Mouse (Mus musculus) midbrain, embryonic 13.5 days (tissue): ENCODE data around the gene Dst. TPM values are rescaled to one million over a fixed set of nuclear protein-coding genes. Genes with fewer than 3 reads are reported as not detected.

Experiments used
- ATAC-seq: fragments of 200-750 bp; cut with Nextera tagmentation; 2 replicates; pipeline ENCODE4 v1.8.0; 2017; ENCODE audit warnings: mild to moderate bottlenecking, moderate TSS enrichment, moderate library complexity
- H3K27ac ChIP-seq: fragments of 300-500 bp; sonication (generic); 2 replicates; pipeline ENCODE4 v1.5.1; 2015; ENCODE audit warnings: inconsistent platforms, mild to moderate bottlenecking, moderate library complexity
- H3K27me3 ChIP-seq: fragments of 300-500 bp; sonication (generic); 2 replicates; pipeline ENCODE4 v1.6.1; 2015; ENCODE audit warnings: mild to moderate bottlenecking, inconsistent platforms
- H3K36me3 ChIP-seq: fragments of 300-500 bp; sonication (generic); 2 replicates; pipeline ENCODE4 v1.6.1; 2015; ENCODE audit warnings: mild to moderate bottlenecking, inconsistent platforms
- H3K4me1 ChIP-seq: fragments of 300-500 bp; sonication (generic); replicated peaks from 2 replicates; pipeline ENCODE4 v1.6.1; 2015; ENCODE audit warnings: inconsistent platforms
- H3K4me2 ChIP-seq: fragments of 300-500 bp; sonication (generic); replicated peaks from 2 replicates; pipeline ENCODE4 v1.6.1; 2015; ENCODE audit warnings: moderate library complexity, mild to moderate bottlenecking, inconsistent platforms
- H3K4me3 ChIP-seq: fragments of 300-500 bp; sonication (generic); replicated peaks from 2 replicates; pipeline ENCODE4 v1.5.1; 2015; ENCODE audit warnings: mild to moderate bottlenecking, inconsistent platforms
- H3K9ac ChIP-seq: fragments of 300-500 bp; sonication (generic); replicated peaks from 2 replicates; pipeline ENCODE4 v1.6.1; 2015; ENCODE audit warnings: mild to moderate bottlenecking, inconsistent platforms
- H3K9me3 ChIP-seq: fragments of 300-500 bp; sonication (generic); 2 replicates; pipeline ENCODE4 v1.6.1; 2016; ENCODE audit warnings: mild to moderate bottlenecking, inconsistent platforms
- WGBS: fragments of 180-500 bp; shearing (Covaris S2); methylation state at CpG from one replicate; pipeline ENCODE4 v1.1.7; 2015; 5-methylcytosine and 5-hydroxymethylcytosine counted together
- polyA plus RNA-seq: library from polyadenylated mRNA; unstranded; fragments of >200 nt; fragmentation: Nextera tagmentation; extraction: Ambion mirVana; gene quantifications from 2 replicates; pipeline ENCODE4 v1.2.1, GENCODE M21; 2015

Dst gene
- polyA plus RNA-seq, 1 experiment from 2014 or later, result 38.3 TPM

GRCm38 (mm10) chr1:34013490-34013889, 105.5 kb downstream of the Dst start:
- Histone ChIP-seq H3K36me3 (no peaks in the 10 kb centered on the region), H3K27ac (no peak overlapping the region), H3K9me3 (no peaks in the 10 kb centered on the region), H3K27me3 (no peaks in the 10 kb centered on the region), H3K4me3 (no peak overlapping the region), H3K4me2 (no peak overlapping the region), H3K9ac (no peak overlapping the region), H3K4me1 (peaks cover 27% of the 10 kb centered on the region)
- ATAC-seq, result no peak
- WGBS, result 78% methylated on average over 5 of the region's 5 CpGs

GRCm38 (mm10) chr1:34016780-34017179, 108.8 kb downstream of the Dst start:
- no peak for ATAC-seq
- 77% methylated on average over 15 of the region's 15 CpGs for WGBS
- Histone ChIP-seq H3K36me3 (no peaks in the 10 kb centered on the region), H3K4me1 (peaks cover 21% of the 10 kb centered on the region), H3K27ac (no peak overlapping the region), H3K9me3 (no peaks in the 10 kb centered on the region), H3K9ac (no peak overlapping the region), H3K4me3 (no peak overlapping the region), H3K27me3 (no peaks in the 10 kb centered on the region), H3K4me2 (no peak overlapping the region)

GRCm38 (mm10) chr1:34017323-34017722, 109.3 kb downstream of the Dst start:
- Histone ChIP-seq H3K4me3 (no peak overlapping the region), H3K27ac (no peak overlapping the region), H3K27me3 (no peaks in the 10 kb centered on the region), H3K36me3 (no peaks in the 10 kb centered on the region), H3K9ac (no peak overlapping the region), H3K4me1 (peaks cover 15% of the 10 kb centered on the region), H3K4me2 (no peak overlapping the region), H3K9me3 (no peaks in the 10 kb centered on the region)
- no peak for ATAC-seq
- WGBS, result 89% methylated on average over 4 of the region's 4 CpGs

GRCm38 (mm10) chr1:34020599-34020998, 112.6 kb downstream of the Dst start:
- no peak for ATAC-seq
- H3K27me3 ChIP-seq, result no peaks in the 10 kb centered on the region
- no peaks in the 10 kb centered on the region for H3K9me3 ChIP-seq
- no peak overlapping the region for H3K4me3 ChIP-seq
- H3K36me3 ChIP-seq, result no peaks in the 10 kb centered on the region
- H3K4me2 ChIP-seq, result no peak overlapping the region
- no peak overlapping the region for H3K9ac ChIP-seq
- 86% methylated on average over 6 of the region's 6 CpGs for WGBS
- no peak overlapping the region for H3K27ac ChIP-seq
- H3K4me1 ChIP-seq, result peaks cover 11% of the 10 kb centered on the region; the same call in 1 of the 2 replicates

- H3K4me1 ChIP-seq, result peaks cover 11% of the 10 kb centered on the region; the same call in 1 of the 2 replicates
- H3K9me3 ChIP-seq, result no peaks in the 10 kb centered on the region
- H3K4me3 ChIP-seq, result no peak overlapping the region
- no peak overlapping the region for H3K9ac ChIP-seq
- 87% methylated on average over 2 of the region's 2 CpGs for WGBS
- no peak overlapping the region for H3K4me2 ChIP-seq
- H3K27ac ChIP-seq, result no peak overlapping the region
- ATAC-seq, result no peak
- H3K27me3 ChIP-seq, result no peaks in the 10 kb centered on the region
- no peaks in the 10 kb centered on the region for H3K36me3 ChIP-seq
Measured at GRCm38 (mm10) chr1:34021574-34021973, 113.5 kb downstream of the Dst start.

- WGBS, result 79% methylated on average over 9 of the region's 9 CpGs
- ATAC-seq, result no peak
- Histone ChIP-seq H3K9ac (no peak overlapping the region), H3K4me1 (peaks cover 11% of the 10 kb centered on the region; the same call in 1 of the 2 replicates), H3K27me3 (no peaks in the 10 kb centered on the region), H3K9me3 (no peaks in the 10 kb centered on the region), H3K4me2 (no peak overlapping the region), H3K4me3 (no peak overlapping the region), H3K27ac (no peak overlapping the region), H3K36me3 (no peaks in the 10 kb centered on the region)
Measured at GRCm38 (mm10) chr1:34023154-34023553, 115.1 kb downstream of the Dst start.

- Histone ChIP-seq H3K9me3 (no peaks in the 10 kb centered on the region), H3K4me2 (no peak overlapping the region), H3K9ac (no peak overlapping the region), H3K36me3 (no peaks in the 10 kb centered on the region), H3K27ac (no peak overlapping the region), H3K4me3 (no peak overlapping the region), H3K4me1 (0 out of 2 replicates have a peak, but pooled peaks cover 3% of the 10 kb centered on the region), H3K27me3 (no peaks in the 10 kb centered on the region)
- no peak for ATAC-seq
- 90% methylated on average over 6 of the region's 6 CpGs for WGBS
Measured at GRCm38 (mm10) chr1:34025879-34026278, 117.9 kb downstream of the Dst start.

GRCm38 (mm10) chr1:34028722-34029121, 120.7 kb downstream of the Dst start:
- WGBS, result 85% methylated on average over 5 of the region's 5 CpGs

GRCm38 (mm10) chr1:34030330-34031021, 122.5 kb downstream of the Dst start:
- H3K4me3 ChIP-seq, result no peak overlapping the region
- H3K9me3 ChIP-seq, result no peaks in the 10 kb centered on the region
- no peak overlapping the region for H3K4me2 ChIP-seq
- no peak overlapping the region for H3K27ac ChIP-seq
- H3K36me3 ChIP-seq, result no peaks in the 10 kb centered on the region
- H3K27me3 ChIP-seq, result no peaks in the 10 kb centered on the region
- no peaks in the 10 kb centered on the region for H3K4me1 ChIP-seq
- no peak overlapping the region for H3K9ac ChIP-seq
- ATAC-seq, result no peak
- 81% methylated on average over 17 of the region's 17 CpGs for WGBS

More at GRCm38 (mm10) chr1:34028722-34029121, 120.7 kb downstream of the Dst start:
- H3K4me2 ChIP-seq, result no peak overlapping the region
- H3K4me1 ChIP-seq, result no peaks in the 10 kb centered on the region
- no peaks in the 10 kb centered on the region for H3K9me3 ChIP-seq
- ATAC-seq, result no peak
- H3K36me3 ChIP-seq, result no peaks in the 10 kb centered on the region
- H3K9ac ChIP-seq, result no peak overlapping the region
- H3K4me3 ChIP-seq, result no peak overlapping the region
- no peaks in the 10 kb centered on the region for H3K27me3 ChIP-seq
- no peak overlapping the region for H3K27ac ChIP-seq

GRCm38 (mm10) chr1:34033052-34033451, 125.0 kb downstream of the Dst start:
- Histone ChIP-seq H3K9ac (no peak overlapping the region), H3K27ac (no peak overlapping the region), H3K9me3 (no peaks in the 10 kb centered on the region), H3K27me3 (no peaks in the 10 kb centered on the region), H3K4me3 (no peak overlapping the region), H3K4me1 (no peaks in the 10 kb centered on the region), H3K36me3 (no peaks in the 10 kb centered on the region), H3K4me2 (no peak overlapping the region)
- no peak for ATAC-seq
- 75% methylated on average over 5 of the region's 5 CpGs for WGBS

GRCm38 (mm10) chr1:34033478-34033877, 125.5 kb downstream of the Dst start:
- no peak overlapping the region for H3K27ac ChIP-seq
- 0 out of 2 replicates have a peak, but pooled peaks cover 3% of the 10 kb centered on the region for H3K36me3 ChIP-seq
- 96% methylated on average over 1 of the region's 1 CpGs for whole genome bisulfite sequencing
- no peak overlapping the region for H3K4me2 ChIP-seq
- H3K4me3 ChIP-seq, result no peak overlapping the region
- ATAC-seq, result no peak
- no peaks in the 10 kb centered on the region for H3K27me3 ChIP-seq
- H3K4me1 ChIP-seq, result no peaks in the 10 kb centered on the region
- no peak overlapping the region for H3K9ac ChIP-seq
- no peaks in the 10 kb centered on the region for H3K9me3 ChIP-seq

- H3K9ac ChIP-seq, result no peak overlapping the region
- 0 out of 2 replicates have a peak, but pooled peaks cover 4% of the 10 kb centered on the region for H3K36me3 ChIP-seq
- H3K27me3 ChIP-seq, result no peaks in the 10 kb centered on the region
- no peak overlapping the region for H3K27ac ChIP-seq
- H3K4me1 ChIP-seq, result no peaks in the 10 kb centered on the region
- 88% methylated on average over 3 of the region's 3 CpGs for WGBS
- no peak overlapping the region for H3K4me2 ChIP-seq
- no peak for ATAC-seq
- no peak overlapping the region for H3K4me3 ChIP-seq
- no peaks in the 10 kb centered on the region for H3K9me3 ChIP-seq
Measured at GRCm38 (mm10) chr1:34033958-34034357, 125.9 kb downstream of the Dst start.

- 0 out of 2 replicates have a peak, but pooled peaks cover 4% of the 10 kb centered on the region for H3K36me3 ChIP-seq
- H3K4me3 ChIP-seq, result no peak overlapping the region
- 95% methylated on average over 12 of the region's 12 CpGs for WGBS
- no peaks in the 10 kb centered on the region for H3K27me3 ChIP-seq
- no peak overlapping the region for H3K27ac ChIP-seq
- H3K9me3 ChIP-seq, result no peaks in the 10 kb centered on the region
- H3K9ac ChIP-seq, result no peak overlapping the region
- H3K4me1 ChIP-seq, result peaks cover 3% of the 10 kb centered on the region
- no peak overlapping the region for H3K4me2 ChIP-seq
- ATAC-seq, result no peak
Measured at GRCm38 (mm10) chr1:34036111-34036510, 128.1 kb downstream of the Dst start.
